Mouse (Mus musculus): Measurements from ENCODE around the gene Thap12.

The Thap12 gene

DNA sequence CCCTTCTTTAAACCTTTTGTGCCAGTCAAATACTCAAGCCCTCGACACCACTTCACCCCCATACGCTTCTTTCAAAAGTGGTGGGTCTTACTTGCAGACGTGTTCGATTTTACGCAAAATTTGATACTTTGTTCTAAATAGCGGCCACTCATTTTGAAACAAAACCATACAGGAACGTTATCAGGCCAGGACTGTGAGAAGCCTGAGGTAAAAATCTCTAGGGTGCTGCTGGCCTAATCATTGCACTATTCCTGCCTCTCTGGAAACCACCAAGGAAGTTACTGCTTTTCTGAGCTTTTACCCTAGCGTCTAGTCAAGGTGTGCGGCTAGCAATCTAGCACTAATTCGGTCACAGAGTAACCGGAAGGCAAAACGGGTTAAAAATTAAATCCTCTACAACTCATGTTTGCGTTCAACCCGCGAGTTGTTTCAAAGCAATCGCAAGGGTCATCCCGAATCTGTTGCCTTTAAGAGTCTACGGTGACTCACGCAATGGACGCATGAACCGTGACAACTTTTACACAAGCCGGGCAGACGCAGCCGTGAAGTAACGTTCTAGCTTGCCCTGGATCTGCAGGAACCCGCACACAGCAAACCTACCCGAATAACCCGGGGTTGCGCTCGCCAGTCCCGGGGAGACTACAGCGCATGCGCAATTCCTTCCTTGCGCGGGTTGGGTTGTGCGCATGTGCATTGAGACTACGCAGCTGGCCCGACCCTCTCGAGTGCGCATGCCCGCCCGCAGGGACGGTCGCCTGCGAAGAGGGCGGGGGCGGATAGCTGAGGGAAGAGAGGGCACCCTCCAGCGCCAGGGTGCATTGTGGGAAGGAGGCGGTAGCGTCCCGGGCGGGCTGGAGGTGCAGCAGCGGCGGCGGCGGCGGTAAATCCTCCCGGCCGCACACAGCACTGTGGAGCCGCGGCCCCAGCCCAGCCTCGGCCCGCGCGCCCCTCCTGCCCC is at the start of gene Thap12:
Gene Thap12, plus strand, starts transcription at position 821 of the 958 bp plus-strand sequence.
- peak; percentile 98 for DNase-seq (ENCODE audit: low spot score)

- DNase-seq (ENCODE audit: low spot score): peak; percentile 82
Observed at GRCm38 (mm10) chr7:98655681-98656530, 47.0 kb upstream of the Thap12 start.

DNA sequence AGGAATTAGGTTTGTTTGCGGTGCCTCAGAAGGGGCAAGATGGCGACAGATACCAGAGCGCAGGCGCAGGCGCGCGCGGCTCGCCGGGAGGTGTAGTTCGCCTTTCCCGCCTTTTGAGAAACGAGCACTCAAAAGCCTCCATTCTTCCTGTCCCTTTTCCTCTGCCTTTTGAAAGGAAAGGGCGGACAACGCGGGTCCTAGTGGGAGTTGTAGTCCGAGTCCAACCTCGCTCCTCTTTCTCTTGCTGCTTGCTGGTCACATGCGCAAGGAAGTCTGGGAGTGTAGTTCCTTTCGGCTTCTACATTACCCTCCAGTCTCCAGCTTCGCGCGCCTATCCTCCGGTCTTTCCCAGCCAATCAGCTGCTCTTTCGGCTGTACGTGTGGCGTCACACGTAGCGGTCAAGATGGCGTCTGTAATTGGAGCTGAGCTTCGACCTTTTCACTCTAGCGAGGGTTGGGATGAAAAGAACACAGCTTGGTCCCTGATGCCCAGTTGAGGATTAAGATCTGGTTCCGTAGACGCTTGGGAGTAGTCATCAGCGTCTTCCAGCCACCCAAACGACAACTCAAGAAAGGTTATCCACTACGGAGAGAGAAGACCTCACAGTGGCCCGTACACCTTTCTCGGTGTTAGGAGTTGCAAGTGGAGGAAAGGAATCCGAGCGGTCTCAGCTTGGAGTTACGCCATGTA is 46.2 kb upstream of the Thap12 start, which contains the start of gene Emsy:
Gene Emsy, minus strand, starts transcription at position 253 of the 691 bp plus-strand sequence.
- peak; percentile 95 for DNase-seq (ENCODE audit: low spot score)

DNA sequence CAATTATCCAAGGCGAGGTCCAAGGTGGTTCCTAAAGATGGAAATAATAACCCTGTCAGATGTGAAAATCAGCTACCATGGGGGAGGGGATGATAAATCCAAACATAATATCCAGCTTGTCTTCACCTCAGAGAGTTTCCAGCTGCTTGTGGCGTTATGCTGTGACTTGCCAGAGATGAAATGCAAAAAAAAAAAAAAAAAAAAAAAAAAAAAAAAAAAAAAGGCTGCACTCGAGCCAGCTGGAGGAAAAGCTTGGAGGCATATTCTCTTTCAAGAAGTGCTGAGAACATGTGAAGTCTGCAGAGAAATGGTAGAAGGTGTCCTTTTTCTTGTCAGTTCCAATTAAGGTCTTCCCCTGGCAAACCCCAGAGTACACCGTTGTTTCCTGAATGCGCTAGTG is 37.7 kb upstream of the Thap12 start:
- DNase-seq (ENCODE audit: low spot score): no peak

GRCm38 (mm10) chr7:98665726-98666125 is 37.2 kb upstream of the Thap12 start:
- DNase-seq (ENCODE audit: low spot score): no peak

DNA sequence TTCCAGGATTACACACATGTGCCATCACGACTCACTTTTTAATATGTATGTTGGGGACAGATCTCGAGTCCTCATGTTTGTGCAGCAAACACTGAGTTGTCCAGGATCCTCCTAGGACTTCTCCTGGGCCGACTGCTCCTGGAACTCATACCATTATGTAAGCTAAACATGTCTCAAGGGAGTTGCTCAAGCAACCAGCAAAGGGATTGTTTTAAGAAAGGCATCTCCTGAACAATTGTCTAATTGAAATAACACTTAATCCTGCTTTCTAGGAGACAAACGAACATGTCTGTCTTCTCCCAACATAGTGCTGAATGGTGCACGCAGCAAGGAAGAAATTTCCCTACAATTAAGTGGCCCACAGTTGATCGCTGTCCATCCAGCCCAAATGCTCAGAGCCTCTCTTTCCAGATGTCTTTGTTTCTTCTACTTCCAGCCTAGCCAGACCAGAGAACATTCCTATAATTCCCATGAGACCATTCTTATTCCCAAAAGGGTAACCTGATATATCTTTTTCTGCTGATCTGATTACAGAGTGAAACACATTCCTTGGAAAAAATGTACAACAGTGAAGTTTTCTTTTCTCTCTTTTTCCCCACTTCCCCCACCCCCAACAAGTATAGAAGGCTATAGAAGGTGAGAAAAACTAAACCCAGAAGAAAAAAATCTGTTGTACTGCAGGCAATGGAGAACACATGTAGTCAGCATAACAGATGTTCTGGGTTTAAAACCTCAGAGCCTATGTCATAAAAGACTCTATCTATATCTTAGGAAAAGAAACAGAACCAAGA is 34.8 kb upstream of the Thap12 start:
- no peak for DNase-seq (ENCODE audit: low spot score)

DNA sequence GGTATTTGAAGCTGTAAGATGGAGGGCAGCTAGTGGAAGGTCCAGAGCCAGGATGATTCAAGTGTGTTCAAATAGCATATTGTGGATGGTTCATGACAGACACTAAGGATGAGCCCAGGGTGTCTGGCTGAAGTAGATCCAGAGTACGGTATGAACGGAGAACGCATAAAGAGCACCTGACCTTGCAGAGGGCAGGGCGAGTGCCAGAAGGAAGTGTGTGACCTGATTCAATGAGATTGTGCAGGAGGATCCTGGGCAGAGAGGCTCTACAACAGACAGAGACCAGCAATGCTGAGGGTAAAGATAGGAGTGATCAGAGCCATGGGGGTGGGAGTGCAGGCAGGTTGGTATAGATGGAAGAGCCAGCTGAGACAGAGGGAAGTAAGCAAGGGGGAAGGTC is 32.1 kb upstream of the Thap12 start:
- no peak for DNase-seq (ENCODE audit: low spot score)

- DNase-seq (ENCODE audit: low spot score): no peak
Observed at GRCm38 (mm10) chr7:98671416-98671815, 31.5 kb upstream of the Thap12 start.

GRCm38 (mm10) chr7:98672241-98672955 is 30.5 kb upstream of the Thap12 start:
- DNase-seq (ENCODE audit: low spot score): peak; percentile 23

GRCm38 (mm10) chr7:98674344-98674743 is 28.6 kb upstream of the Thap12 start:
- DNase-seq (ENCODE audit: low spot score): no peak

DNA sequence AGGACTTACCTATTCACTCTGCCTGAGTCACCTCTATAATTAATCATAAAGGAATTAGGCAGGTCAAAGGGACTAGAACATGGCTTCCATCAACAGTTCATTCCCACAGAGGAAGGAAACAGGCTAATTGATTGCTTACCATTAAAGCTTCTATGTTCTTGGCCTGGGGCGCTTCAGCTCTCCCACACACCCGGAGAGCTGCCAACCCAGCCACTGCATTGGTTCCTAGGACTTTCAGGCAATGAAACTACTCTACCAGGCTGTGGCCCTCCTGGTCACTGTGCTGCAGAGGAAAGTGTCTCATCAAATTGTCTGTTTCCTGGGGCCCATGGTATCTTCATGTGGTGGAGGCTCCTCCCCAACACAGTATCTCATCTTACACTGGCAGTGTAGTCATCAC is 25.4 kb upstream of the Thap12 start:
- DNase-seq (ENCODE audit: low spot score): no peak

DNA sequence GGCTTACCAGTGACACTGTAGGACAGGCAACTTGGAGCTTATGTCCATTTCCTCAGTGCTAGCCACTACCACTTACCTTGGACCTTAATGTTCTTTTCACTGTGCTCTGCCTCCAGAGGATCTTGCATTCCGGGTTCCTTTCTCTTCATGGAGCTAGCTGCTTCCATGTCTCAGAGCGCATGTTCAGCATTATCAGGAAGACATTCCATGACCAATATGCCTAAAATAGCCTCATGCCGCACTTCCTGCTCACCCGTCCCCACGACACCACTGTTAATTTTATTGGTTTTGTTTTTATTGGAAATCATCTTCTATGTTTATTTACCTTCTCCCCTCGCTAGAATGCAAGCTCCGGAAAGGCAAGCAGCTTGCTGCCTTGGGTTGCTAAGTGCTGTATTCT is 24.5 kb upstream of the Thap12 start:
- DNase-seq (ENCODE audit: low spot score): no peak

GRCm38 (mm10) chr7:98680691-98681090 is 22.2 kb upstream of the Thap12 start:
- DNase-seq (ENCODE audit: low spot score): no peak

GRCm38 (mm10) chr7:98682821-98683220 is 20.1 kb upstream of the Thap12 start:
- DNase-seq (ENCODE audit: low spot score): no peak

GRCm38 (mm10) chr7:98685895-98686294 is 17.0 kb upstream of the Thap12 start:
- no peak for DNase-seq (ENCODE audit: low spot score)

- DNase-seq (ENCODE audit: low spot score): no peak
Observed at GRCm38 (mm10) chr7:98690126-98690525, 12.8 kb upstream of the Thap12 start.

DNA sequence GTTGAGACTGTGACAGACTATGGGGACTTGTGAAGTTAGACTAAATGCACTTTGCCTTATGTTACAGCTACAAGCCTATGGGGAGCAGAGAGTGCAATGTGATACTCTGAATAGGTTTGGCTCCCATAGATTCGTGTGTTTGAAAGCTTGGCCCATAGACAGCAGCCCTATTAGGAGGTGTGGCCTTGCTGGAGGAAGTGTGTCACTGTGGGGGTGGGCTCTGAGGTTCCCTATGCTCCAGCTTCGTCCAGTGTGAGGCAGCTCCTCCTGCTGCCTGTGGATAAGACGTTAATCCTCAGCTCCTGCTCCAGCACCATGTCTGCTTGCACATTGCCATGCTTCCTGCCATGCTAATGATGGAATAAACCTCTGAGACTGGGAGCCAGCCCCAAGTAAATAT is 12.1 kb upstream of the Thap12 start:
- peak; percentile 36 for DNase-seq (ENCODE audit: low spot score)

- DNase-seq (ENCODE audit: low spot score): peak; percentile 43
Observed at GRCm38 (mm10) chr7:98692761-98693546, 9.9 kb upstream of the Thap12 start.

DNA sequence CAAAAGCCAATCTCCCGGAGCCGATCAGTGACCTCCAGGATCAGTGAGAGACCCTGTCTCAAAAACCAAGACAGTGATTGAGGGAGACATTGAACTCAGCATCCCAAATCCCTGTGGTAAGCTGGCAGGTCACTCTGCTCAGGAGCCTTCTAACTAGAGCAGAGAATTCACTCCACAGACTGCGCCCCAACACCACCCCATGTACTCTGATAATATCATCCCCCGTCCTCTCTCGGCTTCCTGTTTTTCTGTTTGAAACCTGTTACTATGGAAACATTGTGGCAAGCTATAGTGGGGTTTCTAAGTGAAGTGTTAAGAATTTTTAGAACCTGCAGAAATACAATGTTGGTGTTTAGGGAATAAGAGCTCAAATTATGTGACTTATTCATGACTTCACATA is 8.9 kb upstream of the Thap12 start:
- DNase-seq (ENCODE audit: low spot score): no peak

GRCm38 (mm10) chr7:98697496-98697895 is 5.4 kb upstream of the Thap12 start:
- DNase-seq (ENCODE audit: low spot score): no peak

Measured in yolk sac, embryonic 10.5 days (tissue).